Mouse (Mus musculus) right cerebral cortex, postnatal 25 days (tissue): ENCODE data around the gene Sema4b.

ENCODE experiments used
- DNase-seq: peaks from one replicate; pipeline ENCODE4 v3.0.0; 2022

Gene Sema4b

DNA sequence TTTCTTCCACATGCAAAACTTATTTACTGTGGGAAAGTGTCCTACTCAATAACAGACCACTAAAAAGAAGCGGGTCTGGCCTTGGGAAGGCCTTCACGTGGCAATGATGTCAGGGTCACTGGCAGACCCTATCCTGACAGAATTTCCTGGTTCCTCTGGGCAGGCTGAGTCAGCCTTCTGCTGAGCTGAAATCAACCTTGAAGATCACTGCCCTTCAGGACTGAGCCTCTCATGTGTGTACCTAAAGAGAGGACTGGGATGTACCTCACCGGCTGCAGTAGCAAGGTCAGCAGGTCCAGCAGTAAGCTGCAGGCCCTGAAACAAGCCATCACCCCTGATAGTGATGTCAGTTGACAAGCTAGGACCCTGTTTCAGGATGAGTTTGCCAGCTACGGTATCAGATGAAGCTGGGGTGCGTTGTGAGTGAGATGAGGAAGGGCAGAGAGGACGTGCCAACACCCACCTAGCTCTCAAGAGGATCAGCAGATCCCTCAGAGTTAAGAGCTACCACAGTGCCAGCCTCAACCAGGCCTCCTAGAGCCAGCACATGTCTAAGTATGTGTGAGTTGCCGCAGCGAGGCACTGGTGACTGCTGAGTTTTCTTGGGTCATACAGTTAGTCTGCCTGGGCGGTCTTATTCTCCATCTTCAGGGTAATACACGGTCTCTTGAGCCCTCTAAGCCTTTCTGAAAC is 8.5 kb upstream of the Sema4b start:
- no peak for DNase-seq

DNA sequence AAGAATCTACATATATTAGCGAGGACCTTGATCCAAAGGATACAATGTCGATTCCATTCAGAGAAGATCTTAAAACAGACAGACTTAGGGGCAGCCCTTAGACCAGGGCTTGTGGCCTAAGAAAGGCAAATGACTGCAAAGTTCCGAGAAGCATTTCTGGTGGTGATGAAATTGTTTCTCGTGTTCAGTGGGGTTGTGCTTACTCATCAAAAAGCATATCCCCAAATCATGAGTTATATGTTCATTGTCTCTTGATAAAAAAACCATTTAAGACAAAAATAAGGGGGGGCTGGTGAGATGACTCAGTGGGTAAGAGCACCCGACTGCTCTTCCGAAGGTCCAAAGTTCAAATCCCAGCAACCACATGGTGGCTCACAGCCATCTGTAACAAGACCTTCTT is 7.3 kb upstream of the Sema4b start:
- no peak for DNase-seq

DNA sequence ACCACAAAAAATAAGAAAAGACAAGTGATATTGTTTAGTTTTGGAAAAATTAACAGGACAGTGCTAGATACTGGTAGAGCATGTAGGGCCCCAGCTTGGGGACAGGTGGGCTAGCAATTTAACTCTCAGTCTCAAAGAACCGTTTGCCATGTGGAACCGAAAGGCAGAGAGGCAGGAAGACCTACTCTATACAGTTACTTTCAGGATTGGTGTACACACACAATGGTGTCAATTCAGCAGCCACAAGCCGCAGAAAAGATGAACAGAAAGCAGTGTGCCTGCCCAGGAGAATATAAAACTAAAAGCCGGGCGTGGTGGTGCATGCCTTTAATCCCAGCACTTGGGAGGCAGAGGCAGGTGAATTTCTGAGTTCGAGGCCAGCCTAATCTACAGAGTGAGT is 6.9 kb upstream of the Sema4b start:
- no peak for DNase-seq

DNA sequence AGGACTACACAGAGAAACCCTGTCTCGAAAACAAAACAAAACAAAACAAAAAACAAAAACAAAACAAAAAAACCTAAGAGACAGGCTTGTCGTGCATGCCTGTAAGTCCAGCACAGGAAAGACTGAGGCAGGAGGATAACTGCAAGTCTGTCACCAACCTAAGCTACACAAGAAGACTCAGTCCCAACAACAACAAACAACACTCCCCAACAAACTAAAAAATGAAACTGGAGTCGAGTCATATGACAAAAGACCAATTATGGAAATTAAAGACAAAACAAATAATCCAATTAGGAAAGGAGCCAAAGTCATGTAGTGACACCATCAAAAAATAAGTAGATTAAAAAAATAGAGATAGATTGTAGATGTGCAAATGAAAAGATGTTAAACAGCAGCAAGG is 6.4 kb upstream of the Sema4b start:
- DNase-seq, result no peak

DNA sequence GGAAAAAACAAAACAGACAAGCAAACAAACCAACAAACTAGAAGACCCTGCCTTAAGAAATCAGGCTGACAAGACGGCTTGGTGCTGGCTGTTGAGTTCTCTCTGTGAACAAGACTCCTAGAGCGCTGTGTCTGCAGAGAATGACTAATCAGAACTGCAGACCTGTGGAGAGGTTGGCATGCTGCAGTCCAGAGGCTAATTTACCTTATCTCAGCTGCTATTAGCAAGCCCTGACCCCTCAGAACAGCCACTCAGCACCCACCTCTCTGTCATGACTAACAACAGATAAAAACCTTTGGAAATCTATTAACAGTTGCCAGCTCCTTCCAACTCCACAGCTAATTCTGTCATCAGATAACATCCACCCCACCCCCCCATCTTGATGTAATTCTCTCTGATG is 5.6 kb upstream of the Sema4b start:
- no peak for DNase-seq

DNA sequence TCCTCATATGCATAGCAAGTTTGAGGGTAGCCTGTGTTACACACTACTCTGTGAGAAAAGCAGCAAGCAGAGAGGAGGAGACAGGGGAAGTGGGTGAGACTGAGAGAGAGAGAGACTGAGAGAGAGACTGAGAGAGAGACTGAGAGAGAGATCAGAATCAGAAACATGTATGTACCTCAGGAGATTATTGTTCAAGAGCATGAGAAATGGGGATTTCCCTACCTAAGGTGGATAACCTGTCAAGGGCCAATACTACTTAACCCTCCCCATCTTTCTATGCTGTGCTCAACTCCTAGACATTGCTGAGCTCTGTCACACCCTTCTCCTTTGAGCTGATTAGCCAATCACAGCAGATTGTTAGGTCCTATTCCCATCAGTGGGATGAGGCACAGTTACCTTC is 4.5 kb upstream of the Sema4b start:
- no peak for DNase-seq

DNA sequence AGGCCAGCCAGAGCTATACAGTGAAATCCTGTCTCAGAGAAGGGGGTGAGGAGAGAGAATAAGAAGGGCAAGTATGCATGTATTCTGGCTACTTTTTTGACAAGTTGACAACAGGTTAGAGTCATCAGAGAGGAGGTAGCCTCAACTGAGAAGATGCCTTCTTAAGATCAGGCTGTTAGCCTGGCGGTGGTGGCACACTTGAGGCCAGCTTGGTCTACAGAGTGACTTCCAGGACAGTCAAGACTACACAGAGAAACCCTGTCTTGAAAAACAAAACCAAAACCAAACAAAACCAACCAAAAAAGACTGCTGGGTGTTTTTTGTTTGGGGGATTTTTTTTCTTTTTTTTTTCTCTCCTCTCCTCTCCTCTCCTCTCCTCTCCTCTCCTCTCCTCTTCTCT is 3.2 kb upstream of the Sema4b start:
- DNase-seq, result no peak

DNA sequence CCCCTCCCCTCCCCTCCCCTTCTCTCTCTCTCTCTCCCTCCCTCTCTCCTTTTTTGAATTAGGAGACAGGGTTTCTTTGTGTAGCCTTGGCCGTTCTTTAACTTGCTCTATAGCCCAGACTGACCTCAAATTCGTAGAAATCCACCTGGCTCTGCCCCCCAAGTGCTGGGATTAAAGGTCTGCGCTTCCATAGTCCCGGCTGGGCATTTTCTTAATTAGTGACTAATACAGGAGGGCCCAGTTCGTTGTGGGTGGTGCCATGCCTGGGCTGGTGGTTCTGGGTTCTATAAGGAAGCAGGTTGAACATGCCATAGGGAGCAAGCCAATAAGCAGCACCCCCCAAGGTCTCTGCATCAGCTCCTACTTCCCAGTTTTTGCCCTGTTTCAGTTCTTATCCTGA is 2.7 kb upstream of the Sema4b start:
- no peak for DNase-seq

DNA sequence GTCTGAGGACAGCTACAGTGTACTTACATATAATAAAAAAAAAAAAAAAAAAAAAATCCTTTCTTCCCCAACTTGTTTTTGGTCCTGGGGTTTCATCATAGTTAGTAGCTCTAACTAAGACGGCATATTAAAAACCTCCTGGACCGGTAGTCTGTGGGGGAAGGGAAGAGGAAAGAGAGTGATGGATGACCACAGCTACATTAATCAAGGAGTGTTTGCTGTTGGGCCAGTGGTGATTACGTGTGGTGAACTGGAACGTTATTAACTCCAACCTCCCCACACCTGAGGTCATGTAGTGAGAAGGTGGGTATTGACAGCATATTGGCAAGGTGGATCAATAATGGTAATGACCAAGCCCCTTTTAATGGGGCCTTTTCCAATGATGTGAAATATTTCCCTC is 2.1 kb upstream of the Sema4b start:
- no peak for DNase-seq

DNA sequence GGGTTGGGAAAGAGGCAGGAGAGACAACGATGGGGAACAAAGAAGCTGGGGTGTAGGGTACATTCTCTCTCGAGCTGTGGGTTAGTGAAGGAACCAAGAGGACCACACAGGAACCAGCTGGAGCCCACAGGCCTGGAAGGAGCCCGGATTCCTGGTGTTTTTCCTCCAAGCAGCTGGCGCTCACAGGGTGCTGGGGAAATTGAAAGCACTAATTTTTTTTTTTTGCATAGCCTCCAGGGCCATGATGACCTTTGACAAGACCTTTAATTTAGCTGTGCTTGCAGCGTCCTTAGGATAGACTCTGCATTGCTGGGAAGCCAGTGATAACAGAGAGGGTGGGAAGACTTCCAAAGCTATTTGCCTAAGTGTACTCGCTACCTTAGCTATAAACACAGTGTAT is 1.7 kb upstream of the Sema4b start:
- no peak for DNase-seq

DNA sequence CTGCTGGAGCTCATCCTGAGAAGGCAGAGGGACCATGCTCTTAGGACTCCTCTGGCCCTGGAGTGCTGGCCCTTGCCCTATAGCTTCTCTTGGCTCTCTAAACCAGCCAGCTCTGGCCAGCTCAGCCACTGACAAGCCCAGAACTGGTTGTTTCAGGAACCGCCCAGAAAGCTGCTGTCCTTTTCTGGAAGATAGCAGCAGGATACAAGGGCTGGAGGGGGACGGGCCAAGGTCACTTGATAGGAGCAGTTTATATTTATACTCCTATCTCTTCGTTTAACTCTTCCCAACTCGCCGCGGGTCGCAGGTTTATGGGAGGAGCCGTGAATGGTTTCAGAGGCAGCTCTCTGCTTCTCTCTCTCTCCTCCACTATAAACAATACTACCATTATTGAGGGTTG is 620 bp upstream of the Sema4b start:
- DNase-seq, result no peak

DNA sequence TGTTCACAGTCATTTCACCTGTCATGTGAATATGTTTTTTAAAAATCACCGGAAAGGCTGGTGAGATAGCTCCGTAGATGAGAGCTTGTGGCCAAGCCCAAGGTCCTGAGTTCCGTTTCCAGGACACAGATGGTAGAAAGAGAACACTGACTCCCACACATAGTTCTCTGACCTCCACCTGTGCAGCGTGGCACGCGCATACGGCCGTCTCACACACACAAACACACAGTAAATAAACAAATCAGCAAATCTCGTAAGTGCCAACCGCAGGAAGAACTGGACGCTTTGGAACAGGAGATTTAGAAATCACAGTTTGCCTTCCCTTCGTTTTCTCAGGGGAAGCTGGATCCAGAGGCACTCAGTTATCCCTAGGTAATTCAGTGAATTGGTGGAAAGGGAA is 860 bp downstream of the Sema4b start:
- no peak for DNase-seq

DNA sequence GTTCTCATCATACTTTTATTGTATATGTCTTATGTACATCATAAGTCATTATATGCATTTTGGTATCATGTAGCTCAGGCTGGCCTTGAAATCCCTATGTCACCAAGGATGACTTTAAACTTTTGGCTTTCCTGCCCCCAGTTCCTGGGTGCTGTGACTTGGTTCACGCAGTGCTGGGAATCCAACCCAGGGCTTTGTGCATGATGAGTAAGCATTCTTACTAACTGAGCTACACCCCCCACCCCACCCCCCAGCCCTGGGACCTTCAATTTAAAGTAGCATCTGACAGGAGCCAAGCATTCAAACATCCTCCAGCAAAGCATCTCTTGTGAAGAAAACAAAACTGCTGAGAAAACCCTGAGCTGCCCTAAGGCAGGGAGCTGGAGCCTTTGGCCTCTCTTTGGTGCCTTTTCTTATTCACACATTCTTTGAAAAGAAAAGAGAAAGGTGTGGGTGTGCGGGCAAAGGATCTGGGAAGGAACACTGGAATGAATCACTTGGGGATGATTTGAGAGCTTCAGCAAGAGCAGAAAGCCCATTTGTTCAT is 2.0 kb downstream of the Sema4b start:
- DNase-seq, result no peak

DNA sequence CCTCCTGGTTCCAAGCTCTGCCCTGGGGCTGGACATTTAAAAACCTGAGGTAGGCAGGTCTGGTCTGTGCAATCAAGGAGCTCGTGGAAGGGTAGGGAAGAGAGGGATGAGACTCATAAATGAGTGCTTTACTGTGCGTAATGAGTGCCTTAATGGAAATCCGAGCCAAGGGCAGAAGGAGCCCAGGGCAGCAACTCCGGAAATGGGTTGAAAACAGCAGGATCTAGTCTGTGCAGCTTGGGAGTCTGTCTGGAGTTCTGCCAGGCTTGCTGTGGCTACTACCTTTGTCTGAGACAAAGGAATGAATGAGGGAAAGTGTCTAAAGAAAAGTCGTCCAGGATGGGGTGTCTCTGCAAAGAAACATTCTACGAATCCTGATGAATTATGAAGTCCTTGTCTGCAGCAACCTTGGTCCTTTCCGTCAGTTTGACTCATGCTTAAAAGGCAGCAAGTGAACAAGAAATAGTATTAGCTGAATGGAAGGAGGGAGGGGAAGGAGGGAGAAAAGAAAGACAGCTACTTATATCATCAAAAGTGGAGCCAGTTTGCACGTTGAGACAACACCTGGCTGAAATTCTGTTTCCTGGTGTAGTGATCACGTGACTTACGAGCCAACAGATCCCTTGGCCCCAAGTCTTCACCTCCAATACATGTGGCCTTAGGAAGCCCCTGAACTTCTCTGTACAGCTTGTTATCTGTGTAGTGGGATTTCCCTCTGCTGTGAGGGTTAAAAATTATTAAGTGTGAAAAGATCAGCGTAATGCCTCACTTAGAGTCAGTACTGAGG is 2.7 kb downstream of the Sema4b start:
- no peak for DNase-seq

DNA sequence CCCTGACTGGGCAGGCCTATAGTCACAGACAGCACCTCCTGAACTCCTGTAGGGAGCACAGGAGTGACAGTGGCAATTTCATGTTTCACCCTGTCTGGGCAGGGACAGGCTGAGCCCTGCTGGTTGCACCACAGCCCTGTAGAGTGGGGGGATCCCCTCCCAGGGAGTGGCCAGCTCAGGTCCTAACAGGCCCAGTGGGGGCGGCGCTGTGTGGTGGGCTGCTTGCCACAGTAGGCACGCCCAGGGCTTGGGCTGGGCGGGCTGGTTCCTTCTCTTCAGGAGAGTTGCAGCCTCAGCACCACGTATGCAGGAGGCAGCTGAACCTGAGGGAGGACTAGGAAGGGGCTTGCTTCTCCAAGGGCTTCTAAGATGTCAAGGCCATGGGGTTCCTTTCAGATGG is 4.8 kb downstream of the Sema4b start:
- DNase-seq, result no peak

DNA sequence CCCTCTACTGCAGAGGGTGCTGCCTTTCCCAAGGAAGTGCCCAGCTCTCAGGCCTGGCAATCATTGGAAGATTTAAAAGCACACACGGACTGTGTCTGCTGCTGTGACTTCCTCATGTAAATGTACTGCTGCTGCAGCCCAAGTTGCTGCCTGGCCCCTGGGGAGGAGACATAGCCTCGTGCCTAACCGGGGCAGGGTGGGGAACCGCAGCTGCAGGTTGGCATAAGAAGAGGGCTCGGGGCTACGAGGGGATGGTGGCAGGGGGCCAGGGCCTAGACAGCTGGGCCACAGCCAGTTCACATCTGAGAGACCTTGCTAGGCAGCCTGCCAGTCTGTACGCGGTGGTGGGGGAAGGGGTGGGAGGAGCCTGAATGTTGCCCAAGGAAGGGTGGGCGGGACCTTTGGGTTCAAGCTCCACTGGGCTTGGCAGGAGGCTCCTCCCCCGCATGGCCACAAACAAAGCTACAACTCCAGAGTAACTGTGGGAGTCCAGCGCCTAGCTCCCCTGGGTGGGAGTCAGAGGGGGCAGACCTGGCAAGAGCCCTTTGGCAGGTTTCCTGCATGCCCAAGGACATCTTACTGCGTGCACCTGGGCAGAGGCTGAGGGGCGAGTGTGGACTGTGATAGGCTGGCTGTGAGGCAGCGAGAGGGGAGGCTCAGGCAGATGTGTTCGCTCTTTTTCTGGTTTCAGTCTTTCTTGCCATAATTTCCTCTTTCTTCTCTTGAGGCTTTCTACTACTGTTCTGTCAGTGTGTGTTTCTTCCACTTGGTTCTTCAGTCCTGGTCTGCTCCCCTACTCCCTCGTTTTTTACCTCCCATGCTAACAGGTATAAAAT is 5.8 kb downstream of the Sema4b start:
- DNase-seq, result peak; percentile 58

DNA sequence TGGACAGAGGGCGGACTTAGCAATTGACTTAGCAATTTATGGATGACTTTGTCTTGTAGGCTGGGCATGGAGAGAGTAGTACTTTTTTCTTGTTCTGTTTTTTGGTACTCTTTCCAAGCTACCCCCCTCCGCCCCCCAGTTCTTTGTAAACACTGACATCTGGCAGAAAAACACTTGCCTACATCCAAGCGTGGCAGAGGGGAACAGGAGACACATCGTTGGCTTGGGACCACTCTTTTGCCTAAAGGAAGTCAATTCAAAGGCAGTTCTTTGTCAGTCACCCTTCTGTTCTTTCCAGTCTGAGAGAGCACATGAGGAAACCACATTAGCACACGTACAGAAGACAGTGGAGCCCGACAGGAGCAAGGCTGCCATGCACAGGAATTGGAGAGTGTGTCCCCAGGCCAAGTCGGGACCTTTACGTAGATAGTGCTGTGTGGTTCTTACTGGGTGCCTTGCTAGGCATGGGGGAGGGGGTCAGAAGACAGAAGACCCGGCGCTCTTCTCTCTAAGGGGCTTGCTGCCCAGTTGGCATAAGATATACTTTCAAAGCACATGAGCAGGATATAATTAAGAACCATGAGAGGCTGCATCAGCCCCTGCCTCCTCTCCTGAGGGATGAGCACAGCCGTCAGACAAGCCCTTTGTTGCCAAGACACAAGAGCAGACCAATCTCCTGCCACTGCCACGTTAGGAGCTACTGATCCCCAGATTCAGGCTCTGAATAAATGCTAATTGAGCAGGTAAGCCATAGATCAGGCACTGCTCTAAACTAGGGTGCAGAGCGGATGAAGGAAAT is 7.5 kb downstream of the Sema4b start:
- DNase-seq, result no peak

DNA sequence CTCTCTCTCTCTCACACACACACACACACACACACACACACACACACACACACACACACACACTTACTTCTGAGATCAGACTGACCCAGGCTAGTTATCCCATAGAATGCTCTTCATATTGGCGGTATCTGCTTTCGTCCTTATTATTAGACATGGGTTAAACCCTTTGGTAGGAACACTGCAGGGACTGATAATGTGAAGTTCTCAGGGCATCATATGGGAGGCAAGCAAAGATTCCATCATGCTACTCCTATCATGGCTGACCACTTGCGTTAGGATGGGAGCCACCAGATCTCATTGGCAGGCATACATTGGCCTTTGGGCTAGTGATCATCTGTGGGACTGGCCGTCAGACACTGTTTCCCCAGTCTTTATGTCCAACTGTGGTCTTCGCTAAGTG is 8.5 kb downstream of the Sema4b start:
- DNase-seq, result no peak

DNA sequence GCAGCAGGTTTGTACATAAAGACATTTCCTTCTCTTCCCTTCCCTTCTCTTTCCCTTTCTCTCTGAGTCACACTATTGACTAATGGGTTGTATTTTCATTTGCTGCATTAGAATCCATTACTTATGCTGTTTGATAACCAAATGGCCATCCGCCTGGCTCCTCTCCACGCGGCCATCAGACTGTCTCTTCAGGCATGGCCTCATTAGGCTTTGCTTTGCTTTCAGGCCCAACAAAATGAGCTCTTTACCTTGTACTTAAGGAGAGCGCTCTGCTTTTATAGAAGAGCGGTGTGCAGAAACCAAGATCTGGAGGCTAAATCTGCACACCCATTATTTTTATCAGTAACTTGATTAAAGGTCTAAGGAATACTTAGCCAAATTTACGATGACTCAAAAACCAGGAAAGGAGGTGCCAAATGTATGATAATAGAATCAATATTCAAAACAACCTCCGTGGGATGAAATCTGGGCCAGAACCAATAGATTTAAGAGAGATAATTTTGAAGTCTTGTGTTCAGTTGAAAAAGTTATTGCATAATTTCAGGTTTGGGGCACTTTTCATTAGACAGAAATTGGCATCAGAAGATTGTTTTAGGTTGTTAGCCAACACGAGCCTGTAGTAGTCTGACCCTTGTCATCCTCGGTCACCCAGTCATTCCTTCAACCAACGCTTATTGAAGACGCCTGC is 9.1 kb downstream of the Sema4b start:
- no peak for DNase-seq

DNA sequence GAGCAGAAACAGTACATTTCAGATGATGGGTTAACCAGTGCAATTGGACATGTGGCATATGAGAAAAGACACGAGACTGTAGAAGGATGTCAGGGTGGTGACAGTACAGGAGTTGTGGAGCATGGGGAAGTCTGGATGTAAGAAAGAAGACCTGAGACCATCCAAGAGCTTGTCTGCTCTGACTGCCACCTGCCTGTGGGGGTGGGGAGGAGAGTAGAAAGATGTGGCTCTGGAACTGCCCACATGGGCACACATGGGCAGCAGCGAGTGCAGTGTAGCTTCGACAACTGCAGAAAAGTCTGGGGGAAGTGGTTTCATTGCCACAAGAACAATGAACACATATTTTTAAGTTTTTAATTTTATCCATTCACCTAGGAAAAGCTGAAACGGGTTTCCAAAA is 10.7 kb downstream of the Sema4b start:
- DNase-seq, result no peak

DNA sequence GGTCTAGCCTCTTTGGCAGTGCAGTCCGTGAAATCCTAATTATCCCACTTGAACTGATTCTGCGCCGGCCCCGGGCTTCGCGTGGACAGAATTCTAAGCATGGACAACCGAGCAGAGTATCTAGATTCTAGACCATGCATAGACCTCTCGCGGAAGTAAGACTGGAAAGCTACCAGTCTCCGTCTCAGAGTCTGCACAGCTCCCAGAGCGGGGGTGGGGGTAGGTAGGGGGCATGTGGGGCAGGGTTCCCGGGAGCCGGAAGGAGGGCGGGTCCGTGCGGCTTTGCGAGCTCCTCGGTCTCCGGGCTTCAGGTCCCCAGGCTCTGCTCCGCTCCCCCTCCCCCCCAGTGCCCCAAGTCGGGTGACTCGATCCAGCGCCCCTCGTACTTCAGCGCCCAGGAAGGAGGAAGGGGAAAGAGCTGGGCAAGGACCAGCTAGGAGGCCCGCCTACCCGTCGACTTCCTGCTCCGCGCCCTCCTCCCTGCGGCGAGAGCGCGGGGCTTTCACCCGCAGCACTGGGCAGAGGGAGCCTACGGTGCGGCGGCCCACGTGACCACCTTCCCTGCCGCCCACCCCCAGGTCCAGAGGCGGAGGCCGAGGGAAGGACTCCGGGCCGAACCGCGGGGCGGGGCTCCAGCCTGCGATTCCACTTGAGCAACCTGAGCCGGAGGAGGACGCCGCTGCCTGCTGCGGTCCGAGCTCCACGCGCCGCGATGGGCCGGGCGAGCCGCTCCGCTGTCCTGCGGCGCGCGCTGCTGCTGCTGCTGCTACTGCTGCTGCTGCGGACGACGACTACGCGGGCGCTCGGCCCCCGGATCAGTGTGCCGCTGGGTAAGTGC is 11.5 kb downstream of the Sema4b start:
- peak; percentile 84 for DNase-seq
